Mouse (Mus musculus): ENCODE measurements around the gene Vmn1r235. TPM values are rescaled to one million over a fixed set of nuclear protein-coding genes. Genes with fewer than 3 reads are reported as not detected.

Vmn1r235 gene
- not detected for polyA plus RNA-seq (2015; fragmentation: Illumina TruSeq; extraction: RNeasy Lipid Tissue Mini Kit (QIAGEN cat#74804); ENCODE audit: insufficient read depth, low replicate concordance)

DNA sequence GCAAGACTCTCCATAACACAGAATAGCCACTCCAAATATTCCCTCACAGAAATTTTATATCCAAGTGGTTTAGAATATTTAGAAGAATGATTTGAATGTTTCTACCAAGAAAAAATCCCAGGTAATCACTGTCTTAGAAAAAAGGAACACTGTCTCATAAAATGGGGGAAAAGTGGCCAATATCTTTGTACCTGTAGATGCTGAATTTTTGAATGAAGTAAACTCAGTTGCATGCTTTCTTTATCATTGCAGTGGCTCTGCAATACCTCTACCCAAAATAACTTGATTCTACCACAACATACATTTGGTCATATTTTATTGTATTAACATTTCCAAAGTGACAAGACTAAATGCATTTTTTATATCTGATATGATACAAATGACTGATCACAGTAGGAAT lies at the start of gene Vmn1r235:
TSS of gene Vmn1r235 (plus strand) at position 301 of the 400 bp plus-strand sequence.

DNA sequence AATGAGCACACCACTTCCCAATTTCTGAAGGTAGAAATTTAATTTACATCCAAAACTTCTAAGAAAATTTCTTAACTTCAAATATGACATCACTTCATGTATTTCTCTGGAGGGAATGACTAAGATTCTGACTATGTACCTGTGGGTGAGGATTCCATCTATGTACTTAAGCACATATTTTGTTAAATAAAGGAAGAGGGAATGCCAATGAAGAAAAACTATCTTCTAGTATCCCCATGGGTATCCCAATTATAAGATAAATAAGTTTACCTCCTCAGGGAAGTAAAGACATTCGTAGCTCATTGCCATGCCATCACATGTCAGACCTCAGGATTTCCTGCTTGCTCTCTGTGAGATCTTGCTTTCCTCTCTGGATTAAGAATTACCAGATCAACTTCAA lies 30.4 kb upstream of the Vmn1r235 start, which contains the start of gene Vmn1r234:
TSS of gene Vmn1r234 (plus strand) at position 301 of the 400 bp plus-strand sequence.

DNA sequence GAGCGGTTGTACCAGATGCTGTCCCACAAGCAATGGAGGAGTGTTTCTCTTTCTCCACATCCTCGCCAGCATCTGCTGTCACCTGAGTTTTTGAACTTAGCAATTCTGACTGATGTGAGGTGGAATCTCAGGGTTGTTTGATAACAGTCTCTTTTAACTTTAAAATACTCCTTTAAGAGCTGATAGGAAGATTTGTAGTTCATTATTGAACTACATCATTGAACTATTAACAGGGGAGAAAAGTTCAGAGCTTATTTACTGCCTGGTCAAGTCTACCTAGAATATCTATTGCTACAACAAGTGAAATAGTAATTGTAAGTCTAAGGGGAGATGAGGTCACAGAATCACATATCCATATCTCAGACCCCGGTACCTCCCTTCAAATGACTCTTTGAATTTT lies 26.4 kb downstream of the Vmn1r235 start, which contains the start of gene Vmn1r236:
TSS of gene Vmn1r236 (plus strand) at position 301 of the 400 bp plus-strand sequence.

DNA sequence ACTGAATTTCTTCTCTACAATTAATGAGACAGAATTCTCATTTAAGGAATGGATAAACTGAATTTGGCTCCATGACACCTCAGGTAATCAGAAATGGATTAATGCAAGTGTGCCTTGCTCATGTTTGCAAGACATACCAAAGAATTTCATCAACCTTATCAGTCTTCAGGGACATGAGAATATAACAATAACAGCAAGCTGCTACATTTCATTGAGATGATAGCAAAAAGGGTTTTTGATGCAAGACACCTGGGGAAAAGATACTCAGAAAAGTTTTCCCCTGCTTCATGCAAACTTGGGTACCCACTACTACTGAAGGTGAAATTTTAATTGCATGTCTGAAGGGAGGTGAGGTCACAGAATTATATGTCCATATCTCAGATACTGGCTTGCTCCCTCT lies 55.4 kb downstream of the Vmn1r235 start, which contains the start of gene Vmn1r237:
TSS of gene Vmn1r237 (plus strand) at position 301 of the 400 bp plus-strand sequence.

Other genes with a start within 250 kb of the Vmn1r235 start
- gene Zfp160, start 247.5 kb upstream of the Vmn1r235 start, polyA plus RNA-seq (2015; fragmentation: Illumina TruSeq; extraction: RNeasy Lipid Tissue Mini Kit (QIAGEN cat#74804); ENCODE audit: insufficient read depth, low replicate concordance) = 45.3 TPM
- gene Vmn1r234, start 30.3 kb upstream of the Vmn1r235 start, polyA plus RNA-seq (2015; fragmentation: Illumina TruSeq; extraction: RNeasy Lipid Tissue Mini Kit (QIAGEN cat#74804); ENCODE audit: insufficient read depth, low replicate concordance) = not detected
- not detected for gene Vmn1r236, start 26.5 kb downstream of the Vmn1r235 start, polyA plus RNA-seq (2015; fragmentation: Illumina TruSeq; extraction: RNeasy Lipid Tissue Mini Kit (QIAGEN cat#74804); ENCODE audit: insufficient read depth, low replicate concordance)
- not detected for gene Vmn1r237, start 55.5 kb downstream of the Vmn1r235 start, polyA plus RNA-seq (2015; fragmentation: Illumina TruSeq; extraction: RNeasy Lipid Tissue Mini Kit (QIAGEN cat#74804); ENCODE audit: insufficient read depth, low replicate concordance)
- 15.6 TPM for gene Zfp677, start 127.3 kb downstream of the Vmn1r235 start, polyA plus RNA-seq (2015; fragmentation: Illumina TruSeq; extraction: RNeasy Lipid Tissue Mini Kit (QIAGEN cat#74804); ENCODE audit: insufficient read depth, low replicate concordance)
- 13.0 TPM for gene Zfp54, start 166.8 kb downstream of the Vmn1r235 start, polyA plus RNA-seq (2015; fragmentation: Illumina TruSeq; extraction: RNeasy Lipid Tissue Mini Kit (QIAGEN cat#74804); ENCODE audit: insufficient read depth, low replicate concordance)
- 27.8 TPM for gene Zfp51, start 194.0 kb downstream of the Vmn1r235 start, polyA plus RNA-seq (2015; fragmentation: Illumina TruSeq; extraction: RNeasy Lipid Tissue Mini Kit (QIAGEN cat#74804); ENCODE audit: insufficient read depth, low replicate concordance)
- 43.2 TPM for gene Zfp53, start 232.6 kb downstream of the Vmn1r235 start, polyA plus RNA-seq (2015; fragmentation: Illumina TruSeq; extraction: RNeasy Lipid Tissue Mini Kit (QIAGEN cat#74804); ENCODE audit: insufficient read depth, low replicate concordance)